25 mouse cellular contexts compared by ENCODE assay signal in genomic region chr12:110456024-110456423, GRCm38 (mm10).
"Had no signal": no experiment of that assay in that cellular context is flagged by ENCODE, and none has a peak within 500 bp of the region (broad histone marks: within the 10 kb centered on the region; RNA-seq: fewer than 3 reads in every experiment).

No protein-coding gene starts in this region.

- H3K4me1 ChIP-seq: hindbrain, embryonic 15.5 days; limb, embryonic 13.5 days; limb, embryonic 15.5 days had no signal

- H3K4me2 ChIP-seq: heart, embryonic 11.5 days; heart, embryonic 13.5 days; heart, embryonic 15.5 days; hindbrain, embryonic 15.5 days; kidney, embryonic 15.5 days; limb, embryonic 13.5 days; limb, embryonic 15.5 days; liver, embryonic 12.5 days had no signal

- H3K27me3 ChIP-seq: heart, embryonic 13.5 days; heart, embryonic 15.5 days; hindbrain, embryonic 15.5 days; kidney, embryonic 15.5 days; limb, embryonic 13.5 days; limb, embryonic 15.5 days; liver, embryonic 12.5 days had no signal

- ATAC-seq: hindbrain, postnatal 0 days; intestine, embryonic 16.5 days; liver, embryonic 12.5 days had no signal

- H3K36me3 ChIP-seq: heart, embryonic 15.5 days; hindbrain, embryonic 15.5 days; limb, embryonic 15.5 days; liver, embryonic 12.5 days had no signal

- H3K9me3 ChIP-seq: heart, embryonic 13.5 days; heart, embryonic 15.5 days; hindbrain, embryonic 15.5 days; kidney, embryonic 15.5 days; limb, embryonic 13.5 days; limb, embryonic 15.5 days; liver, embryonic 12.5 days had no signal

- H3K9ac ChIP-seq: heart, embryonic 13.5 days; heart, embryonic 15.5 days; hindbrain, embryonic 15.5 days; kidney, embryonic 15.5 days; limb, embryonic 13.5 days; limb, embryonic 15.5 days; liver, embryonic 12.5 days; liver, embryonic 14.5 days had no signal

- H3K4me3 ChIP-seq: heart, adult 2 months; heart, embryonic 13.5 days; heart, embryonic 15.5 days; hindbrain, embryonic 15.5 days; kidney, embryonic 15.5 days; limb, embryonic 13.5 days; limb, embryonic 15.5 days; liver, embryonic 12.5 days had no signal

- H3K27ac ChIP-seq: heart, adult 2 months; heart, embryonic 13.5 days; heart, embryonic 15.5 days; hindbrain, embryonic 15.5 days; hindbrain, postnatal 0 days; kidney, embryonic 15.5 days; kidney, postnatal 0 days; limb, embryonic 13.5 days; limb, embryonic 15.5 days; liver, embryonic 12.5 days; liver, embryonic 14.5 days had no signal

- DNase-seq: gastrocnemius, postnatal 14 days; gastrocnemius, postnatal 36 days; heart, adult 11 months; heart, adult 2 months; heart, postnatal 14 days; heart, postnatal 36 days; kidney, adult 11 months; kidney, adult 2 months; kidney, adult 9 months; kidney, postnatal 14 days; kidney, postnatal 36 days; layer of hippocampus, postnatal 36 days; left cerebral cortex, postnatal 4 days had no signal
